ENCODE assay signal across 10 mouse cellular contexts in genomic region chr1:162286910-162287309, GRCm38 (mm10).
DNase-seq lines count a peak whose midpoint lies in the region; ATAC-seq and TF ChIP-seq lines count a peak whose summit lies in the region.
"Had no signal": no experiment of that assay in that cellular context is flagged by ENCODE, and none has a peak within 500 bp of the region (broad histone marks: within the 10 kb centered on the region; RNA-seq: fewer than 3 reads in every experiment).

No protein-coding gene starts in this region.

- no peak overlapping the region for H3K9ac ChIP-seq in liver, embryonic 11.5 days (ENCODE audit: low read depth, low read length)
- H3K9ac ChIP-seq: limb, embryonic 15.5 days had no signal

- 0 out of 2 replicates have a peak, but pooled peaks have one; percentile 15 for TF ChIP-seq CTCF in cortical plate, adult 2 months (IDR thresholded peaks at IDR 0.05; ENCODE audit: extremely low read depth, insufficient read depth, low read length)

- intact Hi-C loops in left cerebral cortex, postnatal 4 days (cut with DNase I) = no loop called here

- no peaks in the 10 kb centered on the region for H3K36me3 ChIP-seq in liver, embryonic 11.5 days (ENCODE audit: control insufficient read depth, insufficient read depth, low read length)
- no peaks in the 10 kb centered on the region for H3K36me3 ChIP-seq in splenic B cell, adult 2 months (ENCODE audit: control insufficient read depth, insufficient read depth, low read length, poor library complexity, severe bottlenecking)
- H3K36me3 ChIP-seq: limb, embryonic 15.5 days had no signal

- WGBS in liver, embryonic 11.5 days = 43% methylated on average over 6 of the region's 6 CpGs

- no peak; the same call in 1 of the 2 replicates for ATAC-seq in liver, embryonic 11.5 days (replicated peaks; ENCODE audit: low FRiP score)
- no peak for ATAC-seq in monocyte, adult 5-6 weeks (replicated peaks; ENCODE audit: insufficient number of reproducible peaks, low FRiP score, low TSS enrichment, poor library complexity, severe bottlenecking)
- ATAC-seq: forebrain, embryonic 16.5 days had no signal

- H3K4me1 ChIP-seq in liver, embryonic 11.5 days (replicated peaks; ENCODE audit: control insufficient read depth, insufficient read depth, low read length) = no peaks in the 10 kb centered on the region
- H3K4me1 ChIP-seq in cortical plate, adult 2 months (ENCODE audit: control insufficient read depth, insufficient read depth, low read length) = no peaks in the 10 kb centered on the region

- TF ChIP-seq POLR2A in cortical plate, adult 2 months (IDR thresholded peaks at IDR 0.05; ENCODE audit: extremely low read depth, insufficient read depth, low read length) = no peak

- H3K4me2 ChIP-seq in liver, embryonic 11.5 days = no peak overlapping the region
- H3K4me2 ChIP-seq: limb, embryonic 15.5 days had no signal

- no peaks in the 10 kb centered on the region for H3K9me3 ChIP-seq in liver, embryonic 11.5 days (ENCODE audit: control insufficient read depth, low read length)
- H3K9me3 ChIP-seq: limb, embryonic 15.5 days had no signal

- H3K27ac ChIP-seq in liver, embryonic 11.5 days (ENCODE audit: low read depth, low read length) = no peak overlapping the region
- no peak overlapping the region for H3K27ac ChIP-seq in cortical plate, adult 2 months (ENCODE audit: insufficient read depth, low read length)
- H3K27ac ChIP-seq: limb, embryonic 15.5 days had no signal

- H3K27me3 ChIP-seq in liver, embryonic 11.5 days (replicated peaks; ENCODE audit: control insufficient read depth, insufficient read depth, low read length) = no peaks in the 10 kb centered on the region
- H3K27me3 ChIP-seq in splenic B cell, adult 2 months (ENCODE audit: control insufficient read depth, insufficient read depth, low read length, poor library complexity, severe bottlenecking) = no peaks in the 10 kb centered on the region
- H3K27me3 ChIP-seq: limb, embryonic 15.5 days had no signal

- H3K4me3 ChIP-seq in liver, embryonic 11.5 days (ENCODE audit: low read depth, low read length) = no peak overlapping the region
- no peak overlapping the region for H3K4me3 ChIP-seq in cortical plate, adult 2 months (ENCODE audit: insufficient read depth, low read length)
- H3K4me3 ChIP-seq: limb, embryonic 15.5 days had no signal

- peak; percentile 5 for DNase-seq in adrenal gland, postnatal 25 days
- DNase-seq in adrenal gland, adult 2 months = no peak
- DNase-seq in liver = peak; percentile 16
- DNase-seq in liver, embryonic 11.5 days (ENCODE audit: low spot score) = no peak
- DNase-seq in splenic B cell, adult 2 months (ENCODE audit: low read depth, low spot score) = peak; percentile 4
- no peak for DNase-seq in left cerebral cortex, postnatal 4 days

Comparison
In these comparisons a context has a peak if more than half of its experiments do, and no peak if none do; other contexts are left out.
1. DNase-seq: peak in adrenal gland, postnatal 25 days (single experiment), liver (single experiment) and splenic B cell, adult 2 months (single experiment); none in adrenal gland, adult 2 months (single experiment), liver, embryonic 11.5 days (single experiment) and left cerebral cortex, postnatal 4 days (single experiment).